Mouse (Mus musculus): ENCODE results near the gene Cntnap5a.

Cntnap5a gene

GRCm38 (mm10) chr1:115684518-115685368 is at the start of gene Cntnap5a:
Gene Cntnap5a (plus strand): TSS chr1:115684756.
- DNase-seq (ENCODE audit: low spot score in 2 of 2), result peak; percentile 43 to 58

GRCm38 (mm10) chr1:115646921-115647320 is 37.6 kb upstream of the Cntnap5a start:
- no peak for DNase-seq (ENCODE audit: low spot score in 2 of 2)

GRCm38 (mm10) chr1:115658343-115659064 is 26.1 kb upstream of the Cntnap5a start:
- DNase-seq (ENCODE audit: low spot score in 2 of 2), result no peak

GRCm38 (mm10) chr1:115686494-115686893 is 1.9 kb downstream of the Cntnap5a start:
- no peak for DNase-seq (ENCODE audit: low spot score in 2 of 2)

GRCm38 (mm10) chr1:115699798-115700197 is 15.2 kb downstream of the Cntnap5a start:
- DNase-seq (ENCODE audit: low spot score in 2 of 2), result no peak

GRCm38 (mm10) chr1:115742556-115742955 is 58.0 kb downstream of the Cntnap5a start:
- no peak for DNase-seq (ENCODE audit: low spot score in 2 of 2)

GRCm38 (mm10) chr1:115745569-115745968 is 61.0 kb downstream of the Cntnap5a start:
- DNase-seq (ENCODE audit: low spot score in 2 of 2), result peak; percentile 9 to 27

GRCm38 (mm10) chr1:115784737-115785136 is 100.2 kb downstream of the Cntnap5a start:
- DNase-seq (ENCODE audit: low spot score in 2 of 2), result no peak

- no peak for DNase-seq (ENCODE audit: low spot score in 2 of 2)
These were observed 158.0 kb downstream of the Cntnap5a start for GRCm38 (mm10) chr1:115842591-115842990.

GRCm38 (mm10) chr1:115847605-115848004 is 163.0 kb downstream of the Cntnap5a start:
- no peak for DNase-seq (ENCODE audit: low spot score in 2 of 2)

GRCm38 (mm10) chr1:115852206-115852605 is 167.7 kb downstream of the Cntnap5a start:
- DNase-seq (ENCODE audit: low spot score in 2 of 2), result no peak

- no peak for DNase-seq (ENCODE audit: low spot score in 2 of 2)
These were observed 233.8 kb downstream of the Cntnap5a start for GRCm38 (mm10) chr1:115918396-115918795.

- DNase-seq (ENCODE audit: low spot score in 2 of 2), result no peak
These were observed 241.6 kb downstream of the Cntnap5a start for GRCm38 (mm10) chr1:115925953-115926665.

GRCm38 (mm10) chr1:115932045-115932444 is 247.5 kb downstream of the Cntnap5a start:
- DNase-seq (ENCODE audit: low spot score in 2 of 2), result peak; percentile 7 to 21

- peak in 1 of 2 experiments; percentile 9 for DNase-seq (ENCODE audit: low spot score in 2 of 2)
These were observed 261.3 kb downstream of the Cntnap5a start for GRCm38 (mm10) chr1:115945892-115946291.

GRCm38 (mm10) chr1:115956528-115956927 is 272.0 kb downstream of the Cntnap5a start:
- no peak for DNase-seq (ENCODE audit: low spot score in 2 of 2)

- peak; percentile 5 to 17 for DNase-seq (ENCODE audit: low spot score in 2 of 2)
These were observed 280.5 kb downstream of the Cntnap5a start for GRCm38 (mm10) chr1:115964993-115965575.

- no peak for DNase-seq (ENCODE audit: low spot score in 2 of 2)
These were observed 305.6 kb downstream of the Cntnap5a start for GRCm38 (mm10) chr1:115990204-115990603.

GRCm38 (mm10) chr1:116015768-116016167 is 331.2 kb downstream of the Cntnap5a start:
- no peak for DNase-seq (ENCODE audit: low spot score in 2 of 2)

- no peak for DNase-seq (ENCODE audit: low spot score in 2 of 2)
These were observed 345.1 kb downstream of the Cntnap5a start for GRCm38 (mm10) chr1:116029653-116030052.

GRCm38 (mm10) chr1:116035897-116036296 is 351.3 kb downstream of the Cntnap5a start:
- DNase-seq (ENCODE audit: low spot score in 2 of 2), result no peak

GRCm38 (mm10) chr1:116036894-116037293 is 352.3 kb downstream of the Cntnap5a start:
- DNase-seq (ENCODE audit: low spot score in 2 of 2), result no peak
